Comparison of ENCODE assay signal across 14 mouse cellular contexts in the genomic region with DNA sequence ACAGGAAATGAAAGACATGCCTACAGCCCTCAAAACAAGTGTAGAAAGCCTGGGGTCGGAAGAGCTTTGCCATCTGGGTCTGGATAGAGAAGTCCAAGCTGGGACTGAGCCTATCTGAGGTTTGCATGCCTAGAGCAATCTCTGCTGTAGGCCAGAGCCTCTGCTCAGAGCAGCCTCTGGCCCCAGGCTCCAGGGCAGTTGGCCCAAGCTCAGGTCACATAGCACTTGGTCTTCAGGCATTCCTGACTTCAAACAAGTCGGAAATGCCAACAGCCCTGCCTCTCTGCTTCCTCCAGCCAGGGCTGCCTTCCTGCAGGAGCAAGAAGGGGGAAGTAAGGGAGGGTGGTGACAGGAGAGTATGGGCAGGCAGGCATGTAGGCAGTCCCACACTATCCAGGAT. TPM values are rescaled to one million over a fixed set of nuclear protein-coding genes. Genes with fewer than 3 reads are reported as not detected.
DNase-seq lines count a peak whose midpoint lies in the region; ATAC-seq lines count a peak whose summit lies in the region.
"Had no signal": no experiment of that assay in that cellular context is flagged by ENCODE, and none has a peak within 500 bp of the region (broad histone marks: within the 10 kb centered on the region; RNA-seq: fewer than 3 reads in every experiment).

No protein-coding gene starts in this region.

- DNase-seq in heart, adult 9 months (ENCODE audit: low spot score in 2 of 2): peak; percentile 25 to 29
- DNase-seq in heart, postnatal 36 days: no peak
- peak; percentile 61 for DNase-seq in Muller cell, postnatal 12 days (ENCODE audit: inconsistent ontology term)
- peak; percentile 43 to 51 for DNase-seq in heart, postnatal 10 days
- DNase-seq in urinary bladder, postnatal 4 days (ENCODE audit: low spot score in 2 of 2): no peak
- DNase-seq in left cerebral cortex, adult 9 months (ENCODE audit: low spot score in 2 of 2): no peak
- DNase-seq in gastrocnemius, adult 18-20 months (ENCODE audit: low spot score): no peak
- DNase-seq: cerebellum, postnatal 36 days; right cerebral cortex, postnatal 25 days; thymus, postnatal 14 days had no signal

- no peaks in the 10 kb centered on the region for H3K36me3 ChIP-seq in lung, embryonic 15.5 days
- H3K36me3 ChIP-seq: hindbrain, embryonic 15.5 days had no signal

- 0 out of 2 replicates have a peak overlapping the region, but pooled peaks have one; percentile 12 for H3K27ac ChIP-seq in lung, embryonic 15.5 days
- H3K27ac ChIP-seq: hindbrain, embryonic 15.5 days; liver, embryonic 14.5 days had no signal

- H3K27me3 ChIP-seq in lung, embryonic 15.5 days: no peaks in the 10 kb centered on the region
- H3K27me3 ChIP-seq: hindbrain, embryonic 15.5 days had no signal

- no peak for ATAC-seq in lung, embryonic 15.5 days (ENCODE audit: borderline replicate concordance, extremely low read depth, low FRiP score, low TSS enrichment)
- ATAC-seq: forebrain, embryonic 16.5 days had no signal

- H3K4me1 ChIP-seq in lung, embryonic 15.5 days: 0 out of 2 replicates have a peak, but pooled peaks cover 10% of the 10 kb centered on the region
- H3K4me1 ChIP-seq: hindbrain, embryonic 15.5 days had no signal

- H3K9ac ChIP-seq in lung, embryonic 15.5 days: no peak overlapping the region
- H3K9ac ChIP-seq: hindbrain, embryonic 15.5 days; liver, embryonic 14.5 days had no signal

- WGBS in lung, embryonic 15.5 days: 47% methylated on average over 2 of the region's 2 CpGs

- H3K4me2 ChIP-seq in lung, embryonic 15.5 days: no peak overlapping the region
- H3K4me2 ChIP-seq: hindbrain, embryonic 15.5 days had no signal

- H3K4me3 ChIP-seq in lung, embryonic 15.5 days: no peak overlapping the region
- H3K4me3 ChIP-seq: hindbrain, embryonic 15.5 days had no signal

- intact Hi-C loops in heart, postnatal 36 days (cut with DNase I): no loop called here
- intact Hi-C loops in heart, postnatal 10 days (cut with DNase I): no loop called here

- H3K9me3 ChIP-seq in lung, embryonic 15.5 days: no peaks in the 10 kb centered on the region
- H3K9me3 ChIP-seq: hindbrain, embryonic 15.5 days had no signal

RNA-seq across cellular contexts. Expression of a gene that starts 10.3 kb away (rescaled TPM):
- 10 to 100 TPM in 1 of 2 experiments, 1 to 10 TPM in 1; 9.6 to 12.8 TPM for total RNA-seq in heart, postnatal 36 days (2021)
- 10 to 100 TPM; 11.4 to 17.6 TPM for total RNA-seq in heart, postnatal 10 days (2021)
- 19.6 and 23.2 TPM in 2 replicates for polyA plus RNA-seq in lung, embryonic 15.5 days (2015; fragmentation: Nextera tagmentation; extraction: Ambion mirVana)
- 1 to 10 TPM; 3.7 to 4.1 TPM for total RNA-seq in gastrocnemius, adult 18-20 months (2021)

RNA-seq across cellular contexts. Expression of a gene that starts 59.8 kb away (rescaled TPM):
- 10 to 100 TPM; 14.5 TPM for total RNA-seq in heart, postnatal 36 days (2021)
- total RNA-seq in heart, postnatal 10 days (2021): 10 to 100 TPM; 14.1 to 14.9 TPM
- 29.5 and 32.7 TPM in 2 replicates for polyA plus RNA-seq in lung, embryonic 15.5 days (2015; fragmentation: Nextera tagmentation; extraction: Ambion mirVana)
- 10 to 100 TPM in 1 of 2 experiments, 1 to 10 TPM in 1; 9.3 to 10.0 TPM for total RNA-seq in gastrocnemius, adult 18-20 months (2021)

Comparison
In these comparisons a context has a peak if more than half of its experiments do, and no peak if none do; other contexts are left out.
1. DNase-seq: peak in heart, adult 9 months (2 of 2), Muller cell, postnatal 12 days (single experiment) and heart, postnatal 10 days (2 of 2); none in heart, postnatal 36 days (0 of 2), urinary bladder, postnatal 4 days (0 of 2), left cerebral cortex, adult 9 months (0 of 2) and gastrocnemius, adult 18-20 months (single experiment).